Mouse (Mus musculus) midbrain, postnatal 0 days (tissue): ENCODE measurements at regions not wholly inside any gene's neighbourhood (a gene's known extent, or its start where the extent isn't known, plus 50 kb on each side); places are given as distances from the start of the nearest gene placed in this dataset.

Experiments
- ATAC-seq: fragments of 200-750 bp; cut with Nextera tagmentation; 2 replicates; pipeline ENCODE4 v1.8.0; 2017; ENCODE audit warnings: moderate number of reproducible peaks, mild to moderate bottlenecking, moderate TSS enrichment, moderate library complexity; ENCODE audit not compliant: low FRiP score
- DNase-seq: peaks from one replicate; pipeline ENCODE4 v3.0.0-alpha.2; 2015; ENCODE audit warnings: low spot score
- H3K27ac ChIP-seq: fragments of 300-500 bp; sonication (generic); 2 replicates; pipeline ENCODE4 v1.5.1; 2014; ENCODE audit warnings: low read depth, mild to moderate bottlenecking, low read length, mixed read lengths
- H3K27me3 ChIP-seq: fragments of 300-500 bp; sonication (generic); 2 replicates; pipeline ENCODE4 v1.6.1; 2014; ENCODE audit warnings: low read length, control low read depth, mixed read lengths; ENCODE audit not compliant: insufficient read depth
- H3K36me3 ChIP-seq: fragments of 300-500 bp; sonication (generic); 2 replicates; pipeline ENCODE4 v1.6.1; 2014; ENCODE audit warnings: low read length, control low read depth, mixed read lengths; ENCODE audit not compliant: insufficient read depth
- H3K4me1 ChIP-seq: fragments of 300-500 bp; sonication (generic); 2 replicates; pipeline ENCODE4 v1.6.1; 2014; ENCODE audit warnings: mild to moderate bottlenecking, control low read depth, antibody characterized with exemption, low read length, mixed read lengths; ENCODE audit not compliant: insufficient read depth
- H3K4me2 ChIP-seq: fragments of 300-500 bp; sonication (generic); 2 replicates; pipeline ENCODE4 v1.6.1; 2014; ENCODE audit warnings: low read depth, mild to moderate bottlenecking, low read length, mixed read lengths; ENCODE audit not compliant: poor library complexity, severe bottlenecking
- H3K4me3 ChIP-seq: fragments of 300-500 bp; sonication (generic); 2 replicates; pipeline ENCODE4 v1.5.1; 2014; ENCODE audit warnings: low read depth, mild to moderate bottlenecking, low read length, moderate library complexity
- H3K9ac ChIP-seq: fragments of 300-500 bp; sonication (generic); replicated peaks from 2 replicates; pipeline ENCODE4 v1.6.1; 2014; ENCODE audit warnings: mild to moderate bottlenecking, low read length, moderate library complexity, mixed read lengths; ENCODE audit not compliant: poor library complexity, severe bottlenecking
- H3K9me3 ChIP-seq: fragments of 300-500 bp; sonication (generic); 2 replicates; pipeline ENCODE4 v1.6.1; 2016; ENCODE audit warnings: low read length, control low read depth
- CTCF ChIP-seq: IDR thresholded peaks from 2 replicates; pipeline ENCODE4 v1.5.1; 2016; ENCODE audit warnings: antibody characterized with exemption, mild to moderate bottlenecking
- WGBS: fragments of 180-500 bp; shearing (Covaris S2); extraction: QIAGEN DNeasy Blood & Tissue Kit; methylation state at CpG from one replicate; pipeline ENCODE4 v1.1.7; 2014; 5-methylcytosine and 5-hydroxymethylcytosine counted together

- no peak for TF ChIP-seq CTCF
- Histone ChIP-seq H3K36me3 (no peaks in the 10 kb centered on the region), H3K4me3 (no peak overlapping the region), H3K9me3 (no peaks in the 10 kb centered on the region), H3K4me2 (no peak overlapping the region), H3K27ac (no peak overlapping the region), H3K9ac (no peak overlapping the region), H3K27me3 (no peaks in the 10 kb centered on the region), H3K4me1 (no peaks in the 10 kb centered on the region)
- no peak for DNase-seq
- 59% methylated on average over 2 of the region's 2 CpGs for WGBS
- ATAC-seq, result no peak
Observed at GRCm38 (mm10) chr2:53948237-53948636, 137.1 kb downstream of the Rprm start.

- no peak for TF ChIP-seq CTCF
- no peak for ATAC-seq
- DNase-seq, result peak; percentile 5
Observed at GRCm38 (mm10) chr2:53947534-53947933, 137.8 kb downstream of the Rprm start.

GRCm38 (mm10) chr2:53911857-53912256, 173.5 kb downstream of the Rprm start:
- TF ChIP-seq CTCF, result no peak
- H3K36me3 ChIP-seq, result no peaks in the 10 kb centered on the region
- H3K4me3 ChIP-seq, result no peak overlapping the region
- H3K9ac ChIP-seq, result no peak overlapping the region
- no peak overlapping the region for H3K27ac ChIP-seq
- ATAC-seq (no peak), DNase-seq (no peak)
- H3K9me3 ChIP-seq, result no peaks in the 10 kb centered on the region
- H3K27me3 ChIP-seq, result no peaks in the 10 kb centered on the region
- 84% methylated on average over 3 of the region's 3 CpGs for WGBS
- no peaks in the 10 kb centered on the region for H3K4me1 ChIP-seq
- no peak overlapping the region for H3K4me2 ChIP-seq

More at GRCm38 (mm10) chr2:53947534-53947933, 137.8 kb downstream of the Rprm start:
- Histone ChIP-seq H3K36me3 (no peaks in the 10 kb centered on the region), H3K4me3 (no peak overlapping the region), H3K4me1 (no peaks in the 10 kb centered on the region), H3K9ac (no peak overlapping the region), H3K4me2 (no peak overlapping the region), H3K9me3 (no peaks in the 10 kb centered on the region), H3K27ac (no peak overlapping the region), H3K27me3 (no peaks in the 10 kb centered on the region)
